Mouse (Mus musculus) left cerebral cortex, postnatal 25 days (tissue): ENCODE measurements around the gene Olfr543. TPM values are rescaled to one million over a fixed set of nuclear protein-coding genes. Genes with fewer than 3 reads are reported as not detected.
"Not testable (repeated sequence)": the region's sequence is repeated elsewhere in the genome, so short reads cannot be mapped to it uniquely, and the experiment has no call there.

Source experiments
- DNase-seq, 2 experiments: peaks; one replicate each; pipeline ENCODE4 v3.0.0; 2022; ENCODE audit warnings: low spot score in 2 of 2, mixed read lengths in 1 of 2
- intact Hi-C: fragments of 180-260 bp; cut with DNase I; formaldehyde crosslinking; loops from one replicate; pipeline ENCODE4 v1.15.1; 2025
- total RNA-seq, 2 experiments: library from RNA; stranded (reverse); gene quantifications; 2 replicates each; pipeline ENCODE4 v1.2.3; 2021

The Olfr543 gene
- total RNA-seq = not detected

DNA sequence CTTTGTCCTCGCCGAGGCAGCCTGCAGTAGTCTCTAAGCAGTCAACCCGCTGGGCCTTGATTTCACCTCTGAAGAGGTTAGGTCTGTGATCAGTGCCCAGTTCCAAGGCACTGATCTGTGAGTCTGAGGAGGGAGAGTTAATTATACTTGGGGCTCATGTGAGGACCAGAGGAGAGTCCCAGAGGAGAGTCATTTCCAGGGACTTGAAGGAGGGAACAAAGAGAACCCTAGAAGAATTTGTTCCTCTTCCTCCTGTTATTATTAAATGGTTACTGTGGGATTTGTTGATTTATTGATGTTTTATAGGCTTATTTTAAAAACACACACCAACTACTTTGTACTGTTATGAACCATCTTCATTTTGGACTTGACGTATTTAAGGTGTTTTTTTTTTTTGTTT lies at the start of gene Olfr543:
TSS of gene Olfr543 (minus strand) at position 101 of the 400 bp plus-strand sequence.
- no peak for DNase-seq
- intact Hi-C loops = no loop called here

DNA sequence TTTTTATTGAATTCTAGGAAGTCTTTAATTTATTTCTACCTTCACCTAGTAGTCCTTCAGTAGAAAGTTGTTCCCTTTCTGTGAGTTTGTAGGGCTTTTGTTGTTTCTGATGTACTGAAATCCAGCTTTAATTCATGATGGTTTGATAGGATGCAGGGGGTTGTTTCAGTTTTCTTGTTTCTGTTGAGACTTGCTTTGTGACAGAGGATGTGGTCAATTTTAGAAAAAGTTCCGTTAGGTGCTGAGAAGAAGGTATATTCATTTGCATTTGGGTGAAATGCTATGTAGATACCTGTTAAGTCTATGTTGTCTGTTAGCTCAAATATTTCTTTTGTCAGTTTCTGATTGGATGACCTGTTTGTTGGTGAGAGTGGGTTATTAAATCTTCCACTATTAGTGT lies 47.6 kb upstream of the Olfr543 start:
- intact Hi-C loops = no loop called here
- DNase-seq = no peak

DNA sequence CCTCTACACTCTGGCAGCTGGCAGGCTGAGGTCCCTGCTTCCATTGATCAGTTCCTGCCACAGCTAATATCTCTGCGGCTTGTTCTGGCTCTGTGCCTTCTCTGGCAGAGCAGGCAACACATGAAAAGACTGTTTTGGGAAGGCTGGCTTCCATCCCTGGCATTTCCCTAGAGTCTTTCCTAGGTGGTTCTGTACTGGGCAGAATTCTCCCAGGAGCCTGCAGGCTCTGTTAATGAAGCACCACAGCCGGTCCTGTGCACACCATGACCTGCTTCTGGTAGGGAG lies 35.5 kb upstream of the Olfr543 start:
- DNase-seq = peak in 1 of 2 experiments; percentile 17
- intact Hi-C loops = loop anchor here (10.0 kb wide), 1 partner anchor 1288 kb away; no protein-coding TSS in a partner anchor

DNA sequence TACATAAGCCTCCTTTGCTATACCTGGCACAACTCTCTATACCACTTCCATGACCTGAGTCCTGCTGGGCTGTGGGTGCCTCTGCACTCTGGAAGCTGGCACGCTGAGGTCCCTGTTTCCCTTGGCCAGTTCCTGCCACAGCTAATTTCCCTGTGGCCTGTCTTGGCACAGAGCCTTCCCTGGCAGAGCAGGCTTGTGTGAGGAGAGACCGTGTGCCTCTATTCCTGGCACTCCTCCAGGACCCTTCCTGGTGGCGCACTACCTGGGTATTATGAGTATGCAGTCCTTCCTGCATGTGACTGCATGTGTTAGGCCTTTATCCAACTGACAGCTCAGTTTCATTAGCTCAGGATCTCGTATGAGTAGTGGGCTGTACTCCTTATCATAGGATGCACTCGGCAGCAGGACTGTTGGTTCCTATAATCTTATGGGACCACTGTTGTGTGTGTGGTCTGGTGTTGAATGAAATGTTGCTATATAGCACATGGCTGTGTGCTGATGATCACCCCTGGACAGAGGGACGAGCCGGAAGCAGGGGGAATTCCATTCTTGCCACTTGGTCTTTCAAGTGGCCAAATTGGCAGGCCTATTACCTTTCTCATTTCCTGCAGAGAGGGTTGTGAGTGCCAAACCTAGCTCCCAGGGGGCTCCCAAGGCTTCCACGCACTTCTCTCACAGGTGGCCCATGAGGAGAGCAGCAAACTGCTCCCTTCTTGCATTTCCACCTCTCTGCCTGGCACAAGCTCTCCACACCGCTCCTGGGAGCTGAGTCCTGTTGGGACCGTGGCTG lies 35.0 kb upstream of the Olfr543 start:
- no peak for DNase-seq
- intact Hi-C loops = loop anchor here (10.0 kb wide), 1 partner anchor 1288 kb away; no protein-coding TSS in a partner anchor

DNA sequence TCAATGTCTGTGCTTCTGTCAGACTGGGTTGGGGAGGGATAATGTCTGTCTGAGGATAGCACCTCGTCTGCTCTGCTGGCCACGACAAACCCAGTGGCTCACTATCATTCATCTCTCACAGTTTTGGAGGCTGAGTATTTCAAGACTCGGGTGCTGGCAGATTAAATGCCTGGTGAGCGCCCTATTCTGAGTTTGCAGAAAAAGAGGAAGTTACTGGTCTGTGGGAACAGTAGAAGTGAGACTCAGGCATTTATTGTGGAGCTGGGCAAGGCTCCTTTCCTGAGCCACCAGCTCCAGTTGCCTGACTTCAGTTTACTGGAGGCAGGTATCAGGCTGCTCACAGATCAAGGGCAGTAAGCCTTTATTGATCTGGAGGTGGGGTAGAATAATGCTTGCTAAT lies 32.7 kb upstream of the Olfr543 start:
- intact Hi-C loops = loop anchor here (10.0 kb wide), 1 partner anchor 1291 kb away; no protein-coding TSS in a partner anchor
- no peak for DNase-seq

DNA sequence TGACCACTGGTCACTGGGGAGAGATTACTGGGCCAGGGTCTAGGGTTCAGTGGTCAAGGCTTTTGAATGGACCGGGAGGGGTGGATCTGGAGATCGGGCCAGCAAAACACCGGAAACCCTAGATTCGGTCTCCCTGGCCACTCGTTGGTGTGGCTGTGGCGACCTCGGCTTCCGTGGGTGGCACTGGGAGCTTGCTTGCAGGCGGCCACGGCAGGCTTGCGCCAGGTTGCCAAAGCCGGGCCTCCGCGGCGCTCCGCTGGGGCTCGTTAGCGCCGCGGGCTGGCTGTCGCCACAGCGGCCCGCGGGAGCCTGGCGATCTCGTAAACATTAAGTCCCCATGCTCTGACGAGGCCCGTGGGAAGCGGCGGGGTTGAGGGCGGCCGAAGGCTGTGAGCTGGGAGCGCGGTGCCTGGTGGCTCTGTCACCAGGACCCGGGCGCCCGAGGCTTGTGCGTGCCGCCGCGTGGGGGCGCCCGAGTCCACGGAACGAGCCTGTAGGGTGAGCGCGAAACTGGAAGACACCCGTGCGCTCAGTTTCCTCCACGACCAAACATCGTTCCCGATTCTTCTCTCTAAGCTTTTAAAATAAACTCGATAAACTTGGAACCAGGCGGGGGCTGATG lies 31.4 kb upstream of the Olfr543 start:
- intact Hi-C loops = loop anchor here (1.0 to 10.0 kb wide), 3 partner anchors 124 to 1292 kb away; no protein-coding TSS in a partner anchor

DNA sequence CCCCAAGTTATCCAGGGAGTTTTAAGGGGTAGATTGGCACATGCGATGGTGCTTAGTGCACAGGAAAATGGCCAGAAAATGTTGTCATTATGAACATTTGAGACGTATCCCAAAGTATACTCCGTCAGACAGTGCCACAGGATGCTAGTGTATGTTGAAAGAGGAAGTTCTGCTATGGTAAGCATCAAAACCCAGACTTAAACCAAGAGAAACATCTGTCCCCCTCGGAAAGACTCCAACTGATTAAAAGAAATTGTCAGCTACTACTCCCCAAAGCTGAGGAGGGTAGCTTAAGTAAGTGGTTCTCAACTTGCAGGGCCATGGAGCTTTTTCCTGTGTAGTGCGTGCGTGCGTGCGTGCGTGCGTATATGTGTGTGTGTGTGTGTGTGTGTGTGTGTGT lies 30.4 kb upstream of the Olfr543 start:
- intact Hi-C loops = loop anchor here (2.0 to 10.0 kb wide), 2 partner anchors 407 to 1293 kb away; no protein-coding TSS in a partner anchor
- DNase-seq = no peak

More for the DNA sequence above, 31.4 kb upstream of the Olfr543 start:
- peak; percentile 82 to 91 for DNase-seq

DNA sequence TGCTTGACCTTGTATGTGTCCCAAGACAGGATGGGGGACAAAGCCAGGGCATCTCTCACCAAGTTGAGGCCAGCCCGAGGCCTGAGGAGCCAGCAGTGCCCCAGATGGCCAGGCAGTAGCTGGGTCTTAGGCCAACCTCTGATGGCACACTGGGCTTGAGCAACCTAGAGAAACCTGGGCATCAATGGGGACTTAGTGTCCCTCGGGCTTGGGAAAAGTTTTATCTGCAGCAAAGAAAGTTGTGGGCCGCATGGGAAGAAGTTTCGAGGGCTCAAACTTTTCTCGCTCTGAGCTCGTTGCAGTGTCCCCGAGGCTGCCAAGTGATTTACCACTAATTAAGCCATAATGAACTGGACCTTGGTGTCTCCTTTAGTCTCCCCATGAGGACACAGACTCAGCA lies 28.2 kb upstream of the Olfr543 start:
- intact Hi-C loops = loop anchor here (5.0 to 10.0 kb wide), 3 partner anchors 1295 to 1435 kb away; partner anchors contain the start of gene Olfr633
- DNase-seq = no peak

DNA sequence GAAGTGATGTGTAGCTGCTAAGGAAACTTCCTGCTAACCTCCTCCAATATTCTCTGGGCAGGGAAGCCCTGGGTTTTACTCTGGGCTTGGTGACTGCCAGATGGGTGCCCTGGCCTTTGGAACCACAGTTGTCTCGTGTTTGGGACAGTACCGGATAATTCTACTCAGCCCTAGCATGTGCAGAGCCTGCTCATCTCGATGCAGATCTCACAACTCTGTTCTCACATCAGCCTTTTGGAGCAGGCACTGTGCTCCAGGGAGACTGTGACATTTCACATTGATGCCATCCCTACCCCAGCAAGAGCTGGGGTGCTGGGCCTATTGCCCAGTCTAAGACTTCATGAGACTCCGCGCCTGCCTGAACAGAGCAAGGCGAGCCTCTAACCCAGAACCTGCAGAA lies 27.2 kb upstream of the Olfr543 start:
- no peak for DNase-seq
- intact Hi-C loops = loop anchor here (5.0 to 10.0 kb wide), 2 partner anchors 1364 to 1436 kb away; partner anchors contain the start of gene Olfr633

DNA sequence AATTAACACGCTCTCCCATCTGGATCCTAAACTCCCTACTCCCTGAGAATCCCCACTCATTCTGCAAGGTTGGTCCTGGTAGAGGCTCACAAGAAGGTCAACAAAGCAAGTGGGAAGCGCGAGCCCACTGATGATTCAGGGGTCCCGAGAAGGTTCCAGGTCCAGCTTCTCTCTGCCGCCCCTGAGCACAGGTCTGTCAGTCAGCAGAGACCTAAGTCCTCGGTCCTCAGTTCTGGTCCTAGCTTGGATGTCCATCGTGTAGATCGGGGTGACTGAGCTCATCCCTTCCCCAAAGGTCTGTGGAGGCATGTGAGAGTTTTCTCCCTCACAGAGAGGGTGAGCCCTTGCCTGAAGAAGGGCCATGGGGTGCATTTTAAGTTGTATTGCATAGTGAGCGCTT lies 26.6 kb upstream of the Olfr543 start:
- intact Hi-C loops = loop anchor here (5.0 to 10.0 kb wide), 2 partner anchors 1364 to 1437 kb away; partner anchors contain the start of gene Olfr633
- no peak for DNase-seq

DNA sequence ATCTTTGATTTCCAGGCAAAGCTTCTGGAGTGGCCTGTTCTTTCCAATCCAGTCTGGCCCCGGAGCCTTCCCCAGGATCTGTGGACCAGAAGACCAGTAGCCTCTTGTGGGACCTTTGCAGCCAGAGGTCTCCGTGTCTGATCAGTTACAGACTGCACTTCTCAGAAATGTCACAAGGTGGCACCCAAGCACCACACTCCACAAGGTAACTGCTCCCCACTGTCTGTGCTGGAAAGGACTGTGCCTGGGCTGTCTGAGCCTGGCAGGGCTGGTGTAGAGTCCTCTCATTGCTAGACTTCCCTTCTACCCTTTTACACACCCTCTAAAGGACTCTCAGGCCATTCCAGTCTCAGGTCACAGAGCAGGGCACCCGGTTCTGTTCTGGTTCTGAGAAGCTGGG lies 25.4 kb upstream of the Olfr543 start:
- peak; percentile 78 to 82 for DNase-seq
- intact Hi-C loops = loop anchor here (5.0 to 10.0 kb wide), 2 partner anchors 1365 to 1438 kb away; partner anchors contain the start of gene Olfr633

DNA sequence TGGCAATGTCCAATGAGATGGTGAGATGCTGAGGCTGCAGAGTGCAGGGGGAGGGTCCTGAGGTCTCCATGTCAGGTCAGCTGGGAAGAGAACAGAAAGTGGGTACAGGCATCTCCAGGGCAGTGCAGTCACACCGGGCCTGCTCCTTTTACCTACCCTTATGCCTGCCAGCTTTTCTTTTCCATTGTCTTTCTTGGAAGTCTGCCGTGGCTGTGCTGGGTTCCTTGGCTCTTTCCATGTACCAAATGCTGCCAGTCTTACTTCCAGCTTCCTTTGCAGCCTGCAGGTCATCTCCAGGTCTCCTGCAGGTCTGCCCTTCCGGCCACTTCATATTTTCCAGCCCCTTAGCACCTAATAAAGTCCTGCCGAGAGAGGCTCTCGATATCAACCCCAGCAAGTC lies 20.5 kb upstream of the Olfr543 start:
- DNase-seq = no peak
- intact Hi-C loops = loop anchor here (10.0 kb wide), 1 partner anchor 1443 kb away; the partner anchor contains the start of gene Olfr633

DNA sequence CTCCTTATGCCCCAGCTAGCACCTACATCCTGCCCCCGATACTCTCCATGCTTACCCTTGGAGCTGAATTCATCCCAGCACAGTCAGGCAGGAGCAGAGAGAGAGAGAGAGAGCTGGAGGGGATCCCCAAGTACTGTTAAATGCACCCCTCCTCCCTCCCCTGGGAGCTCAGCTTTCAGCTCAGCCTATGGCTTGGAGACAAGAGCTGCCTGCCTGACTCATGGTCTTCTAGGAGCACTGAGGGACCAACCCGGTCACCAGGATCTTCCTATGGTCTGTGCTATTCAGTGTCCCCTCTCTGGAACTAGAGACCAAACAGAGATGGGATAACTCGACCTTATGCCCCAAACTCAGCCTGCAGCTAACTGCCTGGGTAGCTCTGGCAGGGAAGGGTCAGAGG lies 18.0 kb upstream of the Olfr543 start, which contains the start of gene Olfr545:
TSS of gene Olfr545 (minus strand) at position 101 of the 400 bp plus-strand sequence.
- intact Hi-C loops = no loop called here
- DNase-seq = no peak

DNA sequence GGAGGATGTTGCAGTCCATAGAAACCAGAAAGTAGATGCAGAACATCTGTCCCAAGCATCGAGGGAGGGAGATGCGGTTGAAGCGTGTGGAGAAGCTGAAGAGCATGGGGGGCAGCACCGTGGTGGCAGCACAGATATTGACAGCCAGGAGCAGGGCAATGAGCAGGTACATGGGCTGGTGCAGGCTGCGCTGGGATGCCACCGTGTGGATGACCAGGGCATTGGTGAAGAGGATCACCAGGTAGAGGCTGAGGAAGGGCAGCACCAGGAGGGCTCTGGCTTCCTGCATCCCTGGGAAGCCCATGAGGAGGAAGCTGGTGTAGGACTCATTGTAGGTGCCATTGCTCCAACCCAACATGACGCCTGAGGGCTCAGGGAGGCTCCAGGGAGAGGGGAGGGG lies 12.9 kb upstream of the Olfr543 start:
- intact Hi-C loops, DNase-seq: not testable (repeated sequence)

DNA sequence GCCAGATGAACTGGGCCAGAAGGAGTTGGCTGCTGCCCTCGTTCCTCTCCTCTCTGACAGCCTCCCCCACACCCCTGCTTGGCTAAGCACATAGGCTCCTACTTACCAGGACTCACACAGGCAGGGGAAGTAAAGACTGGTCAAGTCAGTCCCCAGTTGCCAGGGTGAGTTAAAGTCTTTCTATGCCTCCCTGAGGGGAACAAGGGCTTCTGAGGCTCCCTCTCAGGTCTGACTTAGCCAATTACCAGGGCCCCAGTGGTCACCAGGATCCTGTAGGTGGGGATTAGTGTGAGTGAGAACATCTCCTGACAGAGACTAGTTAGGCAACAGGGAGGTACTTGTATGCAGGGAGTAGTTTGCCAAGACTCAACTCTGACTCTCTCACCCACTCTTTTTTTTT lies 6.7 kb upstream of the Olfr543 start, which contains the start of gene Olfr544:
TSS of gene Olfr544 (minus strand) at position 153 of the 400 bp plus-strand sequence.
- intact Hi-C loops = no loop called here

DNA sequence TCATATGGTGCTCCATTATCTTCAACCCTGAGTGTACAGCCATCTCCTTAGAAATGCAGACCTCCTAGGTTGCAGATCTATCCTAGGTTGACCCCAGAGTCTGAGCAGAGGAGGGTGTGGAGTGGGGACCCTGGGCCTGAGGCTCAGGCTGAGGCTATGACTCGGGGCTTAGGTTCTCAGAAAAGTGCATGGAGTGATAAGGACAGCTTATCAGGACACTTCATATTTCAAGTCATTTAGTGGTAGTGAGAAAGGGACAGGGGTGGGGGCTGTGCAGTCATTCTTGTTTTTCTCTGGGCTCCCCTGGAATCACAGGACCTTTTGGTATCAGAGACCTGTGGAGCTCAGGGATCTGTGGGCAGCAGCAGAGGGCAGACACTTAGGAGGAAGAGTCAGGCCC lies 4.6 kb upstream of the Olfr543 start:
- intact Hi-C loops = no loop called here
- no peak for DNase-seq

More for the DNA sequence above, 6.7 kb upstream of the Olfr543 start, which contains the start of gene Olfr544:
- DNase-seq = no peak

DNA sequence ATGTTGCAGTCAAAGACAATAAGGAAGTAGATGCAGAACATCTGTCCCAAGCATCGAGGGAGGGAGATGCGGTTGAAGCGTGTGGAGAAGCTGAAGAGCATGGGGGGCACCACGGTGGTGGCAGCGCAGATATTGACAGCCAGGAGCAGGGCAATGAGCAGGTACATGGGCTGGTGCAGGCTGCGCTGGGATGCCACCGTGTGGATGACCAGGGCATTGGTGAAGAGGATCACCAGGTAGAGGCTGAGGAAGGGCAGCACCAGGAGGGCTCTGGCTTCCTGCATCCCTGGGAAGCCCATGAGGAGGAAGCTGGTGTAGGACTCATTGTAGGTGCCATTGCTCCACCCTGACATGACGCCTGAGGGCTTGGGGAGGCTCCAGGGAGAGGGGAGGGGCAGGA lies 3.3 kb upstream of the Olfr543 start:
- DNase-seq, intact Hi-C loops: not testable (repeated sequence)

DNA sequence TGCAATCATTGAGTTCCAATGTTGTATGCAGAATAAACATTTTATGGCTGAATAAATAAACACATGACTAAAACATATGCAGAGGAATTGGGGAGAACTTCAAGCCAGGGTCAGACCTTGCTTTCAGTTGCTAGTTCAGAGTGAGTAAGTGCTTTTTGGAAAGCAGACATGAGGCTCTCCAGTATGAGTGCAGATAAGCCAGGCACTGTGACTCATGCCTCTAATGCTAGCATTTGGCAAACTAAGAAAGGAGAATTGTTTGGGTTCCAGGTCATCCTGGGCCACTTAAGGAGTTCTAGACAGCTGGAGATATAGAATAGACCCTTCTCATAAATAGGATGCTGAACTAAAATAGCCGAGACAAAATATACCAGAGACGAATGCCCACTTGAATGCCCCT lies 2.2 kb upstream of the Olfr543 start:
- DNase-seq = no peak
- intact Hi-C loops = no loop called here

DNA sequence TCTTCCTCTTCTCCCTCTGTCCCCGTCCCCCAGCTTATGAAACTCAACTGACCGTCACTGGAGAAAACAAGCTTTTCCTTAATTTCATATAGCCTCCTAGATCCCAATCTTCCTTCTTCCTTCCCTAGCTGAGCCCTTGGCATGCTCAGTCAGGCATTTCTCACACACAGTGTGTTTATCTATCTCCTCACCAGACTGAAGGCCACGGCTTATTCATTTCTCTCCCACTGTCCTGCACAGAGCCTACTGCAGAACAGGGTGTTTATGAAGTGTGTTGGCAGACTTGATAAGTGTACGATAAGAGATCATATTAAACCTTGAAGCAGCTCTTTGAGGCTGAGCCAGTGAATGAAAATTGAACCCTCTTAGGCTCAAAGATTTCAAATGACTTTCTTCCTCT lies 658 bp downstream of the Olfr543 start:
- intact Hi-C loops = no loop called here
- DNase-seq = no peak

DNA sequence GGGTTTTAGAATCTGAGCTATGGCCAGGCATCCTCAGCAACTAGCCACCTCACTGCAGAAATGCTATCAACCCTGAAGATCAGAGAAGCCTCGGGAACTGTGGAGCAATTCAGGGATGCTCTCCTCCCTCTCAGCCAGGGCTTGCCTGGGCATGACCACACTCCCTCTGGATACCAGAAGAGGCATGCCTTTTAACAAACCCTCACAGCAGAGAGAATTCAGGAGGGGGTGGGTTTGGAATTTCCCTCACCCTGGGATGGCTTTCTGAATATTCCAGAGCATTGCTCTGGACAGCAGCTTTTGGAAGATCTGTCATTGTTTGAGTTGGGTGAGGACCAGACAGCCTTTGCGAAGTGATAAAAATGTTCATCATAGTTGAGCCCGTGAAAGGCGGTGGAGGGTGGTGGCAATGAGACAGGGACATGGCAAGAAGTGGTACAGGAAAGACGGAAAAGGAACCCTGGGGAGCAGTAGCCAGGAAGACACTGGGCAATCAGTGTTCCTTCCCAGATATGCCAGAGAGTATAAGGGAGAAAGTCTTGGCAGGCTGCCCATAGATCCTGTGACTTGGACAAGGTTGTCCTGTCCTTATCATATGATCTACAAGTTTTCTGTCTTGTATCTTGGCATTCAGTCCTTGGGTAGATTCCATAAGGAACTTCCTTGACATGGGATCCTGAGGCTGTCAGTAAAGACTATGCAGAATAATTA lies 2.0 kb downstream of the Olfr543 start:
- DNase-seq = no peak

More for the DNA sequence above, 2.0 kb downstream of the Olfr543 start:
- intact Hi-C loops = no loop called here
